Mouse (Mus musculus) CH12.LX (cell line): ENCODE measurements at regions not wholly inside any gene's neighbourhood (a gene's known extent, or its start where the extent isn't known, plus 50 kb on each side); places are given as distances from the start of the nearest gene placed in this dataset.

Experiments
- DNase-seq: peaks from one replicate; pipeline ENCODE4 v3.0.0-alpha.2; 2013; ENCODE audit errors: extremely low read depth
- H3K27ac ChIP-seq: 2 replicates; pipeline ENCODE4 v1.5.1; 2012; ENCODE audit warnings: low read depth, mild to moderate bottlenecking, control low read depth, moderate library complexity; ENCODE audit not compliant: insufficient read depth
- H3K27me3 ChIP-seq: replicated peaks from 2 replicates; pipeline ENCODE3; 2012; ENCODE audit warnings: inconsistent platforms
- H3K36me3 ChIP-seq, 2 experiments: replicated peaks in 1 of 2; 2 replicates each; pipeline versions ENCODE3 to v1.6.1; 2012; ENCODE audit warnings: inconsistent platforms in 1 of 2, low read length in 1 of 2, mild to moderate bottlenecking in 1 of 2, mixed read lengths in 1 of 2, moderate library complexity in 1 of 2; ENCODE audit not compliant: control insufficient read depth in 1 of 2, insufficient read depth in 1 of 2
- H3K4me1 ChIP-seq, 2 experiments: 2 replicates each; pipeline ENCODE4 v1.6.1; 2012; ENCODE audit warnings: inconsistent platforms in 1 of 2, moderate library complexity in 1 of 2; ENCODE audit not compliant: insufficient read depth in 2 of 2, control insufficient read depth in 1 of 2
- H3K4me2 ChIP-seq: 2 replicates; pipeline ENCODE4 v1.6.1; 2012; ENCODE audit warnings: low read depth, mild to moderate bottlenecking, control low read depth; ENCODE audit not compliant: poor library complexity, insufficient read depth, severe bottlenecking
- H3K4me3 ChIP-seq, 3 experiments: fragments of 150-350 bp in 1 of 3; sonication (generic) in 1 of 3; replicated peaks in 1 of 3; 2 replicates each; pipeline versions ENCODE3 to v1.5.1; 2011 to 2012; ENCODE audit warnings: low read depth in 2 of 3, low read length in 2 of 3, mild to moderate bottlenecking in 2 of 3, moderate library complexity in 2 of 3, control low read depth in 1 of 3, improper control_type of control experiment in 1 of 3, inconsistent platforms in 1 of 3, mixed read lengths in 1 of 3; ENCODE audit not compliant: poor library complexity in 1 of 3
- H3K79me2 ChIP-seq: replicated peaks from 2 replicates; pipeline ENCODE4 v1.6.1; 2012; ENCODE audit warnings: mild to moderate bottlenecking, moderate library complexity; ENCODE audit not compliant: control insufficient read depth, poor library complexity, insufficient read depth, severe bottlenecking; ENCODE audit errors: extremely low read depth
- H3K9ac ChIP-seq: 2 replicates; pipeline ENCODE4 v1.6.1; 2012; ENCODE audit warnings: low read depth, mild to moderate bottlenecking, control low read depth, moderate library complexity; ENCODE audit not compliant: insufficient read depth
- H3K9me3 ChIP-seq: replicated peaks from 2 replicates; pipeline ENCODE3; 2012; ENCODE audit warnings: low read length, inconsistent platforms, mixed read lengths
- BHLHE40 ChIP-seq: IDR thresholded peaks from 2 replicates; pipeline ENCODE4 v1.6.1; 2011; ENCODE audit warnings: mild to moderate bottlenecking, low read depth, low read length, improper control_type of control experiment
- CHD1 ChIP-seq: IDR thresholded peaks from 2 replicates; pipeline ENCODE4 v1.6.1; 2012; ENCODE audit warnings: low read depth, low read length, improper control_type of control experiment, inconsistent platforms
- CHD2 ChIP-seq: IDR thresholded peaks from 2 replicates; pipeline ENCODE4 v1.6.1; 2011; ENCODE audit warnings: low read length, improper control_type of control experiment
- CTCF ChIP-seq, 2 experiments: IDR thresholded peaks in 1 of 2; conservative IDR thresholded peaks in 1 of 2; 2 replicates each; pipeline ENCODE4 v1.5.1; 2011 to 2012; ENCODE audit warnings: low read depth in 2 of 2, low read length in 2 of 2, improper control_type of control experiment in 1 of 2, inconsistent platforms in 1 of 2, mild to moderate bottlenecking in 1 of 2, moderate library complexity in 1 of 2
- E2F4 ChIP-seq: IDR thresholded peaks from 2 replicates; pipeline ENCODE4 v1.6.1; 2011; ENCODE audit warnings: low read depth, low read length, improper control_type of control experiment; ENCODE audit not compliant: insufficient replicate concordance
- ELF1 ChIP-seq: IDR thresholded peaks from 2 replicates; pipeline ENCODE4 v1.6.1; 2014; ENCODE audit warnings: low read depth, mild to moderate bottlenecking, inconsistent platforms, low read length, improper control_type of control experiment
- EP300 ChIP-seq: IDR thresholded peaks from 2 replicates; pipeline ENCODE4 v1.6.1; 2011; ENCODE audit warnings: low read length, improper control_type of control experiment
- ETS1 ChIP-seq: conservative IDR thresholded peaks from 2 replicates; pipeline ENCODE4 v1.6.1; 2012; ENCODE audit warnings: low read depth, mild to moderate bottlenecking, inconsistent platforms, low read length, improper control_type of control experiment, moderate library complexity
- HCFC1 ChIP-seq: IDR thresholded peaks from 2 replicates; pipeline ENCODE4 v1.6.1; 2012; ENCODE audit warnings: low read depth, mild to moderate bottlenecking, inconsistent platforms, low read length, improper control_type of control experiment
- JUN ChIP-seq: IDR thresholded peaks from 2 replicates; pipeline ENCODE4 v1.6.1; 2011; ENCODE audit warnings: low read depth, mild to moderate bottlenecking, low read length, improper control_type of control experiment, moderate library complexity; ENCODE audit not compliant: insufficient read depth
- MAFK ChIP-seq: IDR thresholded peaks from 2 replicates; pipeline ENCODE4 v1.6.1; 2011; ENCODE audit warnings: low read length, improper control_type of control experiment; ENCODE audit not compliant: insufficient replicate concordance
- MXI1 ChIP-seq: IDR thresholded peaks from 2 replicates; pipeline ENCODE4 v1.6.1; 2011; ENCODE audit warnings: mild to moderate bottlenecking, low read depth, low read length, improper control_type of control experiment
- MYC ChIP-seq: IDR thresholded peaks from 2 replicates; pipeline ENCODE4 v1.6.1; 2011; ENCODE audit warnings: low read depth, mild to moderate bottlenecking, improper control_type of control experiment, low read length
- NRF1 ChIP-seq: IDR thresholded peaks from 2 replicates; pipeline ENCODE4 v1.6.1; 2014; ENCODE audit warnings: low read depth, mild to moderate bottlenecking, inconsistent platforms, low read length, improper control_type of control experiment, moderate library complexity
- POLR2A ChIP-seq: IDR thresholded peaks from 2 replicates; pipeline ENCODE4 v1.6.1; 2011; ENCODE audit warnings: low read depth, mild to moderate bottlenecking, improper control_type of control experiment, low read length
- POLR2AphosphoS2 ChIP-seq: IDR thresholded peaks from 2 replicates; pipeline ENCODE4 v1.6.1; 2011; ENCODE audit warnings: low read depth, low read length, improper control_type of control experiment
- RAD21 ChIP-seq: IDR thresholded peaks from 2 replicates; pipeline ENCODE4 v1.6.1; 2011; ENCODE audit warnings: low read depth, mild to moderate bottlenecking, low read length, improper control_type of control experiment, moderate library complexity
- RCOR1 ChIP-seq: conservative IDR thresholded peaks from 2 replicates; pipeline ENCODE4 v1.6.1; 2012; ENCODE audit warnings: low read depth, mild to moderate bottlenecking, inconsistent platforms, low read length, improper control_type of control experiment
- SIN3A ChIP-seq: IDR thresholded peaks from 2 replicates; pipeline ENCODE4 v1.6.1; 2012; ENCODE audit warnings: low read length, improper control_type of control experiment, inconsistent platforms
- SMC3 ChIP-seq: IDR thresholded peaks from 2 replicates; pipeline ENCODE4 v1.6.1; 2011; ENCODE audit warnings: low read depth, low read length, improper control_type of control experiment
- TBP ChIP-seq: conservative IDR thresholded peaks from 2 replicates; pipeline ENCODE4 v1.6.1; 2011; ENCODE audit warnings: low read depth, low read length, improper control_type of control experiment
- TCF12 ChIP-seq: IDR thresholded peaks from 2 replicates; pipeline ENCODE4 v1.6.1; 2014; ENCODE audit warnings: low read depth, mild to moderate bottlenecking, inconsistent platforms, low read length, improper control_type of control experiment
- USF1 ChIP-seq: IDR thresholded peaks from 2 replicates; pipeline ENCODE4 v1.6.1; 2014; ENCODE audit warnings: low read depth, mild to moderate bottlenecking, inconsistent platforms, low read length, improper control_type of control experiment
- USF2 ChIP-seq: conservative IDR thresholded peaks from 2 replicates; pipeline ENCODE4 v1.6.1; 2011; ENCODE audit warnings: low read depth, low read length, improper control_type of control experiment
- ZKSCAN1 ChIP-seq: IDR thresholded peaks from 2 replicates; pipeline ENCODE4 v1.6.1; 2012; ENCODE audit warnings: low read depth, inconsistent platforms, low read length, improper control_type of control experiment, borderline replicate concordance
- ZMIZ1 ChIP-seq: IDR thresholded peaks from 2 replicates; pipeline ENCODE4 v1.6.1; 2012; ENCODE audit warnings: low read depth, mild to moderate bottlenecking, inconsistent platforms, low read length, improper control_type of control experiment
- ZNF384 ChIP-seq: IDR thresholded peaks from 2 replicates; pipeline ENCODE4 v1.6.1; 2012; ENCODE audit warnings: low read depth, low read length, improper control_type of control experiment, inconsistent platforms
- dilution Hi-C: fragments of 300-500 bp; cut with MboI; formaldehyde crosslinking; loops from 2 replicates; pipeline ENCODE4 v1.14.3; 2020; ENCODE audit warnings: low sequenced_read_pairs; ENCODE audit not compliant: extremely low pct_unique_long_range_greater_than_20kb, extremely low pct_ligation_motif_present
- in situ Hi-C: fragments of 300-500 bp; cut with MboI; formaldehyde crosslinking; loops from 3 replicates; pipeline ENCODE4 v1.14.3; 2019; ENCODE audit warnings: low sequenced_read_pairs, low pct_ligation_motif_present, low pct_unique_long_range_greater_than_20kb, mixed read lengths

GRCm38 (mm10) chr16:5366021-5366420, 110.2 kb upstream of the Eef2kmt start:
- peaks cover 31% of the 10 kb centered on the region for H3K27me3 ChIP-seq
- H3K9me3 ChIP-seq: no peaks in the 10 kb centered on the region
- H3K4me1 ChIP-seq: no peaks in the 10 kb centered on the region
- TF ChIP-seq E2F4 (no peak), TCF12 (no peak), USF2 (no peak), POLR2A (no peak), ZNF384 (no peak), RCOR1 (no peak), POLR2AphosphoS2 (no peak), JUN (no peak), RAD21 (no peak), SMC3 (no peak), EP300 (no peak), USF1 (no peak), ELF1 (no peak)
- no peaks in the 10 kb centered on the region for H3K36me3 ChIP-seq
- no peaks in the 10 kb centered on the region for H3K79me2 ChIP-seq
- no peak overlapping the region for H3K27ac ChIP-seq
- dilution Hi-C loops: no loop called here
- no peak overlapping the region for H3K4me3 ChIP-seq
- DNase-seq: no peak
- no peak overlapping the region for H3K4me2 ChIP-seq
- no peak overlapping the region for H3K9ac ChIP-seq
- in situ Hi-C loops: no loop called here

- dilution Hi-C loops: no loop called here
- DNase-seq: no peak
- peaks cover 36% of the 10 kb centered on the region for H3K27me3 ChIP-seq
These were observed 107.3 kb upstream of the Eef2kmt start for GRCm38 (mm10) chr16:5363007-5363570.

GRCm38 (mm10) chr16:5359193-5359592, 103.4 kb upstream of the Eef2kmt start:
- H3K4me2 ChIP-seq: no peak overlapping the region
- H3K9me3 ChIP-seq: peaks cover 2% of the 10 kb centered on the region
- dilution Hi-C loops (no loop called here), in situ Hi-C loops (no loop called here)
- H3K4me3 ChIP-seq: no peak overlapping the region
- TF ChIP-seq RAD21: no peak
- no peak for TF ChIP-seq SMC3
- TF ChIP-seq RCOR1: no peak
- TF ChIP-seq ZKSCAN1: no peak
- TF ChIP-seq POLR2AphosphoS2: no peak
- TF ChIP-seq HCFC1: no peak
- TF ChIP-seq SIN3A: no peak
- TF ChIP-seq CHD2: no peak
- no peak for TF ChIP-seq MYC
- TF ChIP-seq ZMIZ1: no peak
- no peak for TF ChIP-seq MXI1
- TF ChIP-seq CHD1: no peak
- no peak for TF ChIP-seq NRF1
- no peak for TF ChIP-seq ETS1
- TF ChIP-seq MAFK: no peak
- TF ChIP-seq TBP: no peak
- H3K4me1 ChIP-seq: peaks cover 5 to 7% of the 10 kb centered on the region in 2 experiments
- H3K36me3 ChIP-seq: no peaks in the 10 kb centered on the region
- no peak for DNase-seq
- H3K79me2 ChIP-seq: no peaks in the 10 kb centered on the region
- peaks cover 26% of the 10 kb centered on the region for H3K27me3 ChIP-seq
- H3K9ac ChIP-seq: no peak overlapping the region
- no peak overlapping the region for H3K27ac ChIP-seq

More at GRCm38 (mm10) chr16:5363007-5363570, 107.3 kb upstream of the Eef2kmt start:
- TF ChIP-seq CTCF (conservative IDR thresholded peaks at IDR 0.05 in 1 of 2, IDR thresholded peaks at IDR 0.05 in 1 of 2; ENCODE audit: low read depth in 2 of 2, low read length in 2 of 2) (peak in 1 of 2 experiments; percentile 46; a peak in 2 of 4 replicates), BHLHE40 (no peak), RAD21 (peak; percentile 34)
- H3K4me1 ChIP-seq: no peaks in the 10 kb centered on the region
- no peak overlapping the region for H3K9ac ChIP-seq
- no peaks in the 10 kb centered on the region for H3K36me3 ChIP-seq
- in situ Hi-C loops: no loop called here
- no peak overlapping the region for H3K4me2 ChIP-seq
- H3K79me2 ChIP-seq: no peaks in the 10 kb centered on the region
- no peaks in the 10 kb centered on the region for H3K9me3 ChIP-seq
- H3K27ac ChIP-seq: no peak overlapping the region
- H3K4me3 ChIP-seq: no peak overlapping the region
